Mouse (Mus musculus): ENCODE measurements around the gene Tada2b. TPM values are rescaled to one million over a fixed set of nuclear protein-coding genes. Genes with fewer than 3 reads are reported as not detected.

Tada2b gene
- polyA plus RNA-seq, 1 experiment from 2014 or later = 2.0 TPM

GRCm38 (mm10) chr5:36431711-36432110 lies 52.4 kb downstream of the Tada2b start:
- H3K27ac ChIP-seq (ENCODE audit: low read length) = no peak overlapping the region
- no peaks in the 10 kb centered on the region for H3K36me3 ChIP-seq (ENCODE audit: insufficient read depth, low read length)
- no peak overlapping the region for H3K4me2 ChIP-seq (replicated peaks; ENCODE audit: low read depth, low read length)
- H3K4me3 ChIP-seq (ENCODE audit: low read length) = no peak overlapping the region
- 58% methylated on average over 2 of the region's 2 CpGs for WGBS
- no peaks in the 10 kb centered on the region for H3K27me3 ChIP-seq (ENCODE audit: insufficient read depth, low read length)
- no peak overlapping the region for H3K9ac ChIP-seq (replicated peaks; ENCODE audit: low read length)
- peaks cover 13% of the 10 kb centered on the region for H3K4me1 ChIP-seq (ENCODE audit: insufficient read depth, low read length)
- ATAC-seq (ENCODE audit: low FRiP score, low TSS enrichment) = no peak
- no peaks in the 10 kb centered on the region for H3K9me3 ChIP-seq (ENCODE audit: low read length)

- no peaks in the 10 kb centered on the region for H3K36me3 ChIP-seq (ENCODE audit: insufficient read depth, low read length)
- H3K4me1 ChIP-seq (ENCODE audit: insufficient read depth, low read length) = peaks cover 13% of the 10 kb centered on the region
- 87% methylated on average over 3 of the region's 3 CpGs for WGBS
- no peak overlapping the region for H3K4me3 ChIP-seq (ENCODE audit: low read length)
- no peak overlapping the region for H3K27ac ChIP-seq (ENCODE audit: low read length)
- no peaks in the 10 kb centered on the region for H3K27me3 ChIP-seq (ENCODE audit: insufficient read depth, low read length)
- no peaks in the 10 kb centered on the region for H3K9me3 ChIP-seq (ENCODE audit: low read length)
- no peak for ATAC-seq (ENCODE audit: low FRiP score, low TSS enrichment)
- H3K4me2 ChIP-seq (replicated peaks; ENCODE audit: low read depth, low read length) = no peak overlapping the region
- no peak overlapping the region for H3K9ac ChIP-seq (replicated peaks; ENCODE audit: low read length)
Observed at GRCm38 (mm10) chr5:36429551-36429950, 54.5 kb downstream of the Tada2b start.

DNA sequence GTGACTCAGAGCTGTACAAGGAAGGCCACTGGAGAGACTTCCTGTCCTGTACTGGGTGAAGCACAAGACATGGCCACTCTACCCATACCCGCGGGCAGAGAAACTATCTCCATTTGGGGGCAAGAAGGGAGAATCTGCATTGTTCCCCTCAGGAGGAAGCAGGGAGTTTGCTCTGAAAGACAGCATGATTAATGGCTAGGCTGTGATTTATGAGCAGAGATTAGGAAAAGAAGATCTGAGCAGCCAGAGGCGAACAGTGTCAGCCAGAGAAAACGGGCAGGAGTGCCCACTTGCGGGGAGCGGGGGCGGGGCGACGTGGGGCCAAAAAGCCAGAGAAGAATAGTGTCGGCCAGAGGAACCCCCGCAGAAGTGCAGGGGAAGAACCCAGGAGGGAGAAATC lies 56.3 kb downstream of the Tada2b start:
- no peak overlapping the region for H3K4me3 ChIP-seq (ENCODE audit: low read length)
- no peak; the same call in 1 of the 2 replicates for ATAC-seq (ENCODE audit: low FRiP score, low TSS enrichment)

GRCm38 (mm10) chr5:36426404-36426803 lies 57.7 kb downstream of the Tada2b start:
- Histone ChIP-seq H3K27me3 (ENCODE audit: insufficient read depth, low read length) (no peaks in the 10 kb centered on the region), H3K4me3 (ENCODE audit: low read length) (no peak overlapping the region), H3K4me2 (replicated peaks; ENCODE audit: low read depth, low read length) (no peak overlapping the region), H3K36me3 (ENCODE audit: insufficient read depth, low read length) (no peaks in the 10 kb centered on the region), H3K9ac (replicated peaks; ENCODE audit: low read length) (no peak overlapping the region), H3K9me3 (ENCODE audit: low read length) (no peaks in the 10 kb centered on the region), H3K27ac (ENCODE audit: low read length) (no peak overlapping the region), H3K4me1 (ENCODE audit: insufficient read depth, low read length) (peaks cover 13% of the 10 kb centered on the region)
- WGBS = 69% methylated on average over 5 of the region's 5 CpGs
- peak; percentile 62; the same call in 1 of the 2 replicates for ATAC-seq (ENCODE audit: low FRiP score, low TSS enrichment)

More for the DNA sequence above, 56.3 kb downstream of the Tada2b start:
- Histone ChIP-seq H3K9me3 (ENCODE audit: low read length) (no peaks in the 10 kb centered on the region), H3K9ac (replicated peaks; ENCODE audit: low read length) (0 out of 2 replicates have a peak overlapping the region, but pooled peaks have one; percentile 25), H3K27me3 (ENCODE audit: insufficient read depth, low read length) (no peaks in the 10 kb centered on the region), H3K4me2 (replicated peaks; ENCODE audit: low read depth, low read length) (peak overlapping the region; percentile 2; the same call in 1 of the 2 replicates), H3K4me1 (ENCODE audit: insufficient read depth, low read length) (peaks cover 13% of the 10 kb centered on the region), H3K27ac (ENCODE audit: low read length) (no peak overlapping the region), H3K36me3 (ENCODE audit: insufficient read depth, low read length) (no peaks in the 10 kb centered on the region)
- 24% methylated on average over 11 of the region's 11 CpGs for WGBS

DNA sequence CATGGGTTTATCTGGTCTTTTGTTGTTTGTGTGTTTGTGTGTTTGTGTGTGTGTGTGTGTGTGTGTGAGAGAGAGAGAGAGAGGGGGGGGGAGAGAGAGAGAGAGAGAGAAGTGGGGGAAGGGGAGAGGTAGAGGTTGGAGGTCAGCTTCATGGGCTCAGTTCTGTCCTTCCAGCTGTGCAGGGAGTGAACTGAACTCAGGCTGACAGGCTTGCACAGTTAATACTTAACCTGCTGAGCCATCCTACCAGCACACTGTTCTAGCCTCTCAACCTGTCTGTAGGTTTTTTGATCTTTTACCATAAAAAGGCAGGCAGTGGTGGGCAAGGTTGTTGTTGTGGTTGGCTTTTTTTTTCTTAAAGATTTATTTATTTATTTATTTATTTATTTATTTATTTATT lies 59.4 kb downstream of the Tada2b start:
- peak; percentile 64; the same call in 1 of the 2 replicates for ATAC-seq (ENCODE audit: low FRiP score, low TSS enrichment)
- Histone ChIP-seq H3K4me2 (replicated peaks; ENCODE audit: low read depth, low read length) (no peak overlapping the region), H3K4me1 (ENCODE audit: insufficient read depth, low read length) (peaks cover 13% of the 10 kb centered on the region), H3K36me3 (ENCODE audit: insufficient read depth, low read length) (no peaks in the 10 kb centered on the region), H3K9ac (replicated peaks; ENCODE audit: low read length) (no peak overlapping the region), H3K27me3 (ENCODE audit: insufficient read depth, low read length) (no peaks in the 10 kb centered on the region), H3K4me3 (ENCODE audit: low read length) (no peak overlapping the region), H3K9me3 (ENCODE audit: low read length) (no peaks in the 10 kb centered on the region), H3K27ac (ENCODE audit: low read length) (no peak overlapping the region)

Other genes starting within 250 kb of the Tada2b start
- 11.1 and 11.6 TPM in 2 replicates for gene Sorcs2, start 86.1 kb downstream of the Tada2b start, polyA plus RNA-seq (2015; fragmentation: Nextera tagmentation; extraction: Ambion mirVana)
- gene Grpel1, start 19.3 kb downstream of the Tada2b start, polyA plus RNA-seq (2015; fragmentation: Nextera tagmentation; extraction: Ambion mirVana) = 62.9 and 66.4 TPM in 2 replicates
- 0.76 and 0.81 TPM in 2 replicates for gene Ccdc96, start 303 bp upstream of the Tada2b start, polyA plus RNA-seq (2015; fragmentation: Nextera tagmentation; extraction: Ambion mirVana)
- 53.9 and 54.8 TPM in 2 replicates for gene Tbc1d14, start 109.0 kb upstream of the Tada2b start, polyA plus RNA-seq (2015; fragmentation: Nextera tagmentation; extraction: Ambion mirVana)
- gene D5Ertd579e, start 211.7 kb upstream of the Tada2b start, polyA plus RNA-seq (2015; fragmentation: Nextera tagmentation; extraction: Ambion mirVana) = 18.4 and 20.7 TPM in 2 replicates